Mouse (Mus musculus): Measurements from ENCODE around the gene Dhps. TPM values are rescaled to one million over a fixed set of nuclear protein-coding genes. Genes with fewer than 3 reads are reported as not detected.
"Not testable (repeated sequence)": the region's sequence is repeated elsewhere in the genome, so short reads cannot be mapped to it uniquely, and the experiment has no call there.

Gene Dhps
- polyA plus RNA-seq, 1 experiment from 2014 or later, result 47.1 TPM

DNA sequence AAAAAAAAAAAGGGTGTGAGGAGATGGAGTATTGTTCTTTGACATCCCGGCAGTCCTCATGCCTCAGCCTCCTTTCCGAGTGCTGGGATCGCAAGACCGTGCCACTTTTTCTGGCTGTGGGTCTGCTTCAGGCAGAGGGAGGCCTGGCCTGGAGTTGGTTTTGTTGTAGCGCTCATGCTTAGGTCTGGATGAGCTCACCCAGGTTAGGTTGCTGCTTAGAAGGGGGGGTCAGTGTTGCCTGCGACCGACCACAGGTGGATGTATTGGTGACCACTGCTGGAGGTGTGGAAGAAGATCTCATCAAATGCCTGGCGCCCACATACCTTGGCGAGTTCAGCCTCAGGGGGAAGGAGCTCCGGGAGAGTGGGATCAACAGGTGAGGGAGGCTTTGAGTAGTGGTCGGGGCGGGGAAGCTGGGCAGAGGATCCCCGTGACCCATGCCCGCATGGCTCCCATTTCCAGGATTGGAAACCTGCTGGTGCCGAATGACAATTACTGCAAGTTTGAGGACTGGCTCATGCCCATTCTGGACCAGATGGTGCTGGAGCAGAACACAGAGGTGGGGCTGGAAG is 1.6 kb downstream of the Dhps start:
- H3K4me3 ChIP-seq (replicated peaks; ENCODE audit: low read length), result no peak overlapping the region
- H3K4me2 ChIP-seq (ENCODE audit: low read depth, low read length), result no peak overlapping the region
- WGBS, result 92% methylated on average over 15 of the region's 15 CpGs
- no peak overlapping the region for H3K27ac ChIP-seq (ENCODE audit: low read length)
- no peaks in the 10 kb centered on the region for H3K27me3 ChIP-seq (ENCODE audit: control insufficient read depth, insufficient read depth, low read length)
- H3K9me3 ChIP-seq (replicated peaks; ENCODE audit: control insufficient read depth, low read length), result no peaks in the 10 kb centered on the region
- H3K4me1 ChIP-seq (ENCODE audit: control insufficient read depth, insufficient read depth, low read length), result peaks cover 11% of the 10 kb centered on the region
- no peak for ATAC-seq (ENCODE audit: insufficient read depth, low FRiP score)
- H3K36me3 ChIP-seq (ENCODE audit: control insufficient read depth, insufficient read depth, low read length), result no peaks in the 10 kb centered on the region; the same call in 1 of the 2 replicates
- H3K9ac ChIP-seq (ENCODE audit: low read length), result no peak overlapping the region

DNA sequence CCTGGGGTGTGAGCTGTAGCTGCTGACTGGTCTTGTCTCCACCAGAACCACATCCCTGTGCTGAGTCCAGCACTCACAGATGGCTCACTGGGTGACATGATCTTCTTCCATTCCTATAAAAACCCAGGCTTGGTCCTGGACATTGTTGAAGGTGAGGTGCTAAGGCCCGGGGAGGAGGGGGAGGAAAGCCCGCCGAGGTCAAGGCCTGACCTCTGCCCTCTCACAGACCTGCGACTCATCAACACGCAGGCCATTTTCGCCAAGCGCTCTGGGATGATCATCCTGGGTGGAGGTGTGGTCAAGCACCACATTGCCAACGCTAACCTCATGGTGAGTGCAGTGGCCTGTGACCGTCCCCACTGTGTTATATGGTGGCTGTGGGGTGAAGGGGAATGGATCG is 2.6 kb downstream of the Dhps start:
- no peak for ATAC-seq (ENCODE audit: insufficient read depth, low FRiP score)
- Histone ChIP-seq H3K9me3 (replicated peaks; ENCODE audit: control insufficient read depth, low read length) (no peaks in the 10 kb centered on the region), H3K9ac (ENCODE audit: low read length) (no peak overlapping the region), H3K27ac (ENCODE audit: low read length) (no peak overlapping the region), H3K4me2 (ENCODE audit: low read depth, low read length) (no peak overlapping the region), H3K27me3 (ENCODE audit: control insufficient read depth, insufficient read depth, low read length) (no peaks in the 10 kb centered on the region), H3K4me3 (replicated peaks; ENCODE audit: low read length) (no peak overlapping the region), H3K4me1 (ENCODE audit: control insufficient read depth, insufficient read depth, low read length) (peaks cover 11% of the 10 kb centered on the region), H3K36me3 (ENCODE audit: control insufficient read depth, insufficient read depth, low read length) (no peaks in the 10 kb centered on the region; the same call in 1 of the 2 replicates)
- WGBS, result 83% methylated on average over 10 of the region's 10 CpGs

DNA sequence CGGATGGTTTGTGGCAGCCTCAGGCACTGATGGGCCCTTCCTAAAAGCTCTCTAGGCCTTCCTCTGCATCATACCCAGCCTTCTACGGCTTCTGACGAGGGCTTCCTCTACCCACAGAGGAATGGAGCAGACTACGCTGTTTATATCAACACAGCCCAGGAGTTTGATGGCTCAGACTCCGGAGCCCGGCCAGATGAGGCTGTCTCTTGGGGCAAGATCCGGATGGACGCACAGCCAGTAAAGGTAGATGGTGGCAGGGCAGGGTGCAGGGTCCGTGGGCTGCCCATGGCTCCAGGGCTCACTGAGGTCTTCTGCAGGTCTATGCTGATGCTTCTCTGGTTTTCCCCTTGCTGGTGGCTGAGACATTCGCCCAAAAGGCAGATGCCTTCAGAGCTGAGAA is 3.1 kb downstream of the Dhps start:
- ATAC-seq (ENCODE audit: insufficient read depth, low FRiP score), result no peak
- Histone ChIP-seq H3K9ac (ENCODE audit: low read length) (no peak overlapping the region), H3K4me3 (replicated peaks; ENCODE audit: low read length) (no peak overlapping the region), H3K36me3 (ENCODE audit: control insufficient read depth, insufficient read depth, low read length) (no peaks in the 10 kb centered on the region; the same call in 1 of the 2 replicates), H3K27me3 (ENCODE audit: control insufficient read depth, insufficient read depth, low read length) (no peaks in the 10 kb centered on the region), H3K9me3 (replicated peaks; ENCODE audit: control insufficient read depth, low read length) (no peaks in the 10 kb centered on the region), H3K27ac (ENCODE audit: low read length) (no peak overlapping the region), H3K4me1 (ENCODE audit: control insufficient read depth, insufficient read depth, low read length) (peaks cover 14% of the 10 kb centered on the region), H3K4me2 (ENCODE audit: low read depth, low read length) (no peak overlapping the region)
- 82% methylated on average over 10 of the region's 10 CpGs for WGBS

DNA sequence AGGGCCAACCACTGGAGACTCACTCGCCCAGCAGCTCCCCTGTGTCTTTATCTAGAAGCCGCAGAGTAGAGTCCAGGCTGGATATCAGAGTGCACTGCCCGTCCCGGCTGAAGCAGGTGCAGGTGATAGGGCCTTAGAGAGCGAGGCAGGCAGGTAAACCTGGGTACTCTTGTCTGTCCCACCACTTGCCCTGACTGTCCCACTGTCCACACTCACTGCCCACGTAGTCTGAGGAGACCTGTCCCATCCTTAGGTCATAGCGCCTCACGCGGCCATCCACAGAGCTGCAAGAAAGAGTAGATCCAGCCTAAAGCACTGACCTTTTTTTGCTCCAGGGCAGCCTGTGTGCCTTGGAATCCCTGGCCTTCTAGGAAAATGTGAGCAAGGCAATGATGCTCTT is 4.4 kb downstream of the Dhps start:
- Histone ChIP-seq H3K27me3 (ENCODE audit: control insufficient read depth, insufficient read depth, low read length) (no peaks in the 10 kb centered on the region), H3K4me2 (ENCODE audit: low read depth, low read length) (no peak overlapping the region), H3K36me3 (ENCODE audit: control insufficient read depth, insufficient read depth, low read length) (no peaks in the 10 kb centered on the region; the same call in 1 of the 2 replicates), H3K4me1 (ENCODE audit: control insufficient read depth, insufficient read depth, low read length) (peaks cover 17% of the 10 kb centered on the region), H3K9ac (ENCODE audit: low read length) (no peak overlapping the region), H3K9me3 (replicated peaks; ENCODE audit: control insufficient read depth, low read length) (no peaks in the 10 kb centered on the region), H3K27ac (ENCODE audit: low read length) (no peak overlapping the region), H3K4me3 (replicated peaks; ENCODE audit: low read length) (no peak overlapping the region)
- 64% methylated on average over 9 of the region's 9 CpGs for WGBS
- no peak for ATAC-seq (ENCODE audit: insufficient read depth, low FRiP score)

DNA sequence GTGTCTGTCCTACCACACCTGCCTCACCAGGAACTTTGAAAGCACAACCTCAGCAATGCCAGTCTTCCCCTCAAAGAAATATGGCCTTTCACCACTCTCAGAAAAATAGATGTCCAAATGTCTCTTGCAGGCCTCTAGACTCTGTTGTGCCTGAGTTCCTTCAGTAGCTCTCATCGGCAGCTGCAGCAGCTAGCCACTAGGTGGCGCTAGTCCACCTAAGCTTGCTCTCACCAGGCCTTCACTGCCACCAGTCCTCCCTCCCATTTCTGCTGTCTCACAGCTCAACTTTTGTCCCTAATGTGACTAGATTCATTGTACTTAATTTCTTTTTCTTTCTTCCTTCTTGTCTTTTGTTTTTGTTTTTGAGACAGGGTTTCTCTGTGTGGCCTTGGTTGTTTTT is 5.4 kb downstream of the Dhps start:
- Histone ChIP-seq H3K36me3 (ENCODE audit: control insufficient read depth, insufficient read depth, low read length) (no peaks in the 10 kb centered on the region; the same call in 1 of the 2 replicates), H3K4me1 (ENCODE audit: control insufficient read depth, insufficient read depth, low read length) (peaks cover 17% of the 10 kb centered on the region), H3K9me3 (replicated peaks; ENCODE audit: control insufficient read depth, low read length) (no peaks in the 10 kb centered on the region), H3K4me2 (ENCODE audit: low read depth, low read length) (no peak overlapping the region), H3K27me3 (ENCODE audit: control insufficient read depth, insufficient read depth, low read length) (no peaks in the 10 kb centered on the region), H3K27ac (ENCODE audit: low read length) (no peak overlapping the region), H3K4me3 (replicated peaks; ENCODE audit: low read length) (no peak overlapping the region), H3K9ac (ENCODE audit: low read length) (no peak overlapping the region)
- ATAC-seq (ENCODE audit: insufficient read depth, low FRiP score), result peak; percentile 58; the same call in 1 of the 2 replicates
- WGBS, result 2% methylated on average over 2 of the region's 2 CpGs

DNA sequence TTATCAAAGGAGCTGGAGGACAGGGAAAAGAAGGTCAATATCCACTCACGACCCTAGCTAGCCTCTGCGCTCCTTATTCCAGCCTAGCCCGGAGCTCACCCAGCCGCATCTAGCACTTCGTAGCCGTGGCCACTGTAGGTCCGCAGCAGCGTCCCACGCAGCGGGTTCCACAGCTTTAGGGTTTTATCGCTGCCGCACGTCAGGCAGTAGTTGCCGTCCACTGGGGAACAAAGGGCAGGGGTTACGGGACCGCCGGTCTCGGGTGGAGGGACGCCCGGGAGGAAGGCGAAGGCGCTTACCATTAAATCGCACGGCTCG is 8.6 kb downstream of the Dhps start:
- WGBS, result under 1% methylated on average over 25 of the region's 25 CpGs
- no peak for ATAC-seq (ENCODE audit: insufficient read depth, low FRiP score)
- H3K27ac ChIP-seq (ENCODE audit: low read length), result peak overlapping the region; percentile 86
- H3K4me1 ChIP-seq (ENCODE audit: control insufficient read depth, insufficient read depth, low read length), result peaks cover 25% of the 10 kb centered on the region
- H3K27me3 ChIP-seq (ENCODE audit: control insufficient read depth, insufficient read depth, low read length), result no peaks in the 10 kb centered on the region
- peak overlapping the region; percentile 96 for H3K9ac ChIP-seq (ENCODE audit: low read length)
- H3K4me2 ChIP-seq (ENCODE audit: low read depth, low read length), result peak overlapping the region; percentile 96
- peak overlapping the region; percentile 77 for H3K4me3 ChIP-seq (replicated peaks; ENCODE audit: low read length)
- no peaks in the 10 kb centered on the region for H3K36me3 ChIP-seq (ENCODE audit: control insufficient read depth, insufficient read depth, low read length)
- H3K9me3 ChIP-seq (replicated peaks; ENCODE audit: control insufficient read depth, low read length), result no peaks in the 10 kb centered on the region

DNA sequence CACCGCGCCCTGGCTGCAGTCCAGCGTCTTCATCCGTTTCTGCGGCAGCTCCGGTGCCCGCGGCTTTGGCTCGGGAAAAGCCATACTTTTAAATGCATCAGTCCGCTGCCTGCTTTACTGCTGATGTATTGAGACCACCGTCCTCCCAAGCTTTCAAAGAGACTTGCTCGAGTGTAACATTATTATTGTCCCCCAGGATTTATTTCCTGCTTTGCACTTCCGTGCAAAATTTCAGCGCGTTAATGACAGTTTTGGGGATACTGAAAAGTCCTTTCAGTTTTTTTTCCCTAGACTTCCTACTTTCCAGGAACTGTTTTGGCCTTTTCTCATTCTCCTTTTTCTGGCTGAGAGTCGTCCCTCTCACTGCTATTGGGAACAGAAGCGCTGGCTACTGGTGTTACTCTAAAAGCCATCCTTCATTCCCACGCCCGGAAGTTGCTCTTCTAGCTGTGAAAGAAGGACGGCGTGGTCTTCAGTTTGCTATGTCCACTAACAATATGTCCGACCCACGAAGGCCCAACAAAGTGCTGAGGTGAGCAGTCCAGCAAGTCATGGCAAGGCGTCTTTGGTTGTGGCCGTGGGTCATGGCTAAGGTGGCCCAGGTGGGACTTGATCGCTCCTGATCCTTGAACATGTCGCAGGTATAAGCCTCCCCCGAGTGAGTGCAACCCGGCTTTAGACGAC is 9.1 kb downstream of the Dhps start, which contains the start of gene Wdr83os:
Gene Wdr83os (plus strand): TSS at position 209 of the 684 bp plus-strand sequence.
- Histone ChIP-seq H3K27ac (ENCODE audit: low read length) (peak within 1 kb of the TSS; percentile 86), H3K4me3 (replicated peaks; ENCODE audit: low read length) (peak within 1 kb of the TSS; percentile 77), H3K9me3 (replicated peaks; ENCODE audit: control insufficient read depth, low read length) (no peaks in the 10 kb centered on the region), H3K4me1 (ENCODE audit: control insufficient read depth, insufficient read depth, low read length) (peaks cover 25% of the 10 kb centered on the region), H3K36me3 (ENCODE audit: control insufficient read depth, insufficient read depth, low read length) (no peaks in the 10 kb centered on the region), H3K9ac (ENCODE audit: low read length) (peak within 1 kb of the TSS; percentile 96), H3K27me3 (ENCODE audit: control insufficient read depth, insufficient read depth, low read length) (no peaks in the 10 kb centered on the region), H3K4me2 (ENCODE audit: low read depth, low read length) (peak within 1 kb of the TSS; percentile 96)
- 0 out of 2 replicates have a peak, but pooled peaks have one; percentile 2 for ATAC-seq (ENCODE audit: insufficient read depth, low FRiP score)
- WGBS, result under 1% methylated on average over 30 of the region's 30 CpGs

DNA sequence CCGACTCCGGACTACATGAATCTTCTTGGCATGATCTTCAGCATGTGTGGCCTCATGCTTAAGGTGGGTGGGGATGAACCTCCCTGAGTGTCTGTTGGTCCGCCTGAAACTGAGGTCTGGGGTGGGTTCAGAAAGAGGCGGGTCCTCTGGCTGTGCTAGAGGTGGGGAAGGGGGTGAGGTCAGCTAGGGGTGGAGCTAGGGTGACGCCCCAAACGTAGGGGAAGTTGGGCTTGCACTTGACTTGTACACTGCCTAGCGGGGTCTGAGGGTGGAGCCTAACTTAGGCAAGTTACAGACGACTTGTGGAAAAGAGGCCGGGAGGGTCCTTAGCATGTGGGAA is 9.6 kb downstream of the Dhps start, which contains the start of gene Wdr83:
Gene Wdr83 (minus strand): TSS at position 91 of the 340 bp plus-strand sequence.
- ATAC-seq (ENCODE audit: insufficient read depth, low FRiP score), result peak; percentile 61
- peak within 1 kb of the TSS; percentile 77 for H3K4me3 ChIP-seq (replicated peaks; ENCODE audit: low read length)
- H3K9ac ChIP-seq (ENCODE audit: low read length), result peak within 1 kb of the TSS; percentile 96
- WGBS, result under 1% methylated on average over 9 of the region's 9 CpGs
- H3K27me3 ChIP-seq (ENCODE audit: control insufficient read depth, insufficient read depth, low read length), result no peaks in the 10 kb centered on the region
- peak within 1 kb of the TSS; percentile 96 for H3K4me2 ChIP-seq (ENCODE audit: low read depth, low read length)
- no peaks in the 10 kb centered on the region for H3K36me3 ChIP-seq (ENCODE audit: control insufficient read depth, insufficient read depth, low read length)
- no peaks in the 10 kb centered on the region for H3K9me3 ChIP-seq (replicated peaks; ENCODE audit: control insufficient read depth, low read length)
- H3K27ac ChIP-seq (ENCODE audit: low read length), result peak within 1 kb of the TSS; percentile 86
- H3K4me1 ChIP-seq (ENCODE audit: control insufficient read depth, insufficient read depth, low read length), result peaks cover 25% of the 10 kb centered on the region

DNA sequence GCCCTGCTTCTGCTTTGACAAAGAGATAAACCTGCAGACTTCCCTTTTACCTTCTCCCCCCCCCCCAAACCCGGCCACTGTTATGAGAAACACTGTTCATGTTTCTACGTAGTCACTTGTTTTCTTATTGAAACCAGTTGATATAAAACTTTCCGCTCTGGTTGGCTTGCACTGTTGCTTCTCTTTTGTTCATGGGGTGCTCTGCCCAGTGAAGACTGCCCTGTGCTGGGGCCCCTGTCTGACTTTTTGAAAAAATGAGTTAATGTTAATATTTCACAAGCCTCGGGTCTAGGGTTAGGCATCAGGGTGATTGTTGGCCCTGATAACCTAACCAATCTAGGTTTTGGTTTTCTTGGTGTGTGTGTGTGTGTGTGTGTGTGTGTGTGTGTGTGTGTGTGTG is 10.6 kb downstream of the Dhps start:
- H3K36me3 ChIP-seq (ENCODE audit: control insufficient read depth, insufficient read depth, low read length); H3K4me3 ChIP-seq (replicated peaks; ENCODE audit: low read length); ATAC-seq (ENCODE audit: insufficient read depth, low FRiP score); H3K9ac ChIP-seq (ENCODE audit: low read length); H3K27me3 ChIP-seq (ENCODE audit: control insufficient read depth, insufficient read depth, low read length); H3K4me2 ChIP-seq (ENCODE audit: low read depth, low read length); H3K9me3 ChIP-seq (replicated peaks; ENCODE audit: control insufficient read depth, low read length); H3K27ac ChIP-seq (ENCODE audit: low read length): not testable (repeated sequence)
- 82% methylated on average over 4 of the region's 4 CpGs for WGBS
- H3K4me1 ChIP-seq (ENCODE audit: control insufficient read depth, insufficient read depth, low read length), result peaks cover 25% of the 10 kb centered on the region

Data from stomach, embryonic 16.5 days (tissue).